In the genomic region with DNA sequence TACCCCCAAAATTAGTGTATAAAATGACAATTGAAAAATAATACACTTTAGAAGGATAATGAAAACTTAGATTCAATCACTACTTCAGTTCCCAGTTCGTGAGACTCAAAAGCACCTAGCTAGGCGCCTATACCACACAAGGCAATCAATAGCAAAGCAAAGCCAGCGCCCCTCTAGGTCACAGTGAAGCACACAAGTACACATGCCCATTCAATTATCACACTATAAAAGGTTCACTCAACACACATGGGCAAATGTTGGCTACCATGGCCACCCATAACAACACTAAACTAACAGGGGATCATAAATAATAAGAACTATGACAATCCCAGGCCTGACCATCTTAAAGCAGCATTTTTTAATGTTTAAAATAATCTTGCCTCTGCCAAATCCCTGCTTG, we compare ENCODE assay signal across 9 mouse cellular contexts. TPM values are rescaled to one million over a fixed set of nuclear protein-coding genes. Genes with fewer than 3 reads are reported as not detected.
DNase-seq lines count a peak whose midpoint lies in the region; ATAC-seq and TF ChIP-seq lines count a peak whose summit lies in the region.
"Had no signal": no experiment of that assay in that cellular context is flagged by ENCODE, and none has a peak within 500 bp of the region (broad histone marks: within the 10 kb centered on the region; RNA-seq: fewer than 3 reads in every experiment).

No protein-coding gene starts in this region.

- H3K27me3 ChIP-seq in embryonic facial prominence, embryonic 12.5 days: no peaks in the 10 kb centered on the region
- H3K27me3 ChIP-seq in intestine, postnatal 0 days (replicated peaks; ENCODE audit: control insufficient read depth, insufficient read depth, low read length): no peaks in the 10 kb centered on the region
- no peaks in the 10 kb centered on the region for H3K27me3 ChIP-seq in neural tube, embryonic 13.5 days

- no peak for ATAC-seq in embryonic facial prominence, embryonic 12.5 days (ENCODE audit: insufficient number of reproducible peaks, insufficient read depth, low FRiP score, low TSS enrichment)
- ATAC-seq in intestine, postnatal 0 days: no peak
- ATAC-seq in neural tube, embryonic 13.5 days (ENCODE audit: low read depth): no peak

- DNase-seq in layer of hippocampus, adult 2 months (ENCODE audit: low spot score in 2 of 2): no peak
- no peak for DNase-seq in layer of hippocampus, postnatal 25 days (ENCODE audit: extremely low spot score in 1 of 2, low spot score in 1 of 2)
- no peak for DNase-seq in urinary bladder, postnatal 25 days (ENCODE audit: low spot score)
- no peak for DNase-seq in layer of hippocampus, postnatal 14 days (ENCODE audit: low spot score in 2 of 2)
- DNase-seq in lung, postnatal 4 days: no peak
- DNase-seq: right cerebral cortex, postnatal 14 days had no signal

- H3K27ac ChIP-seq in layer of hippocampus, adult 2 months: peak overlapping the region; percentile 99; the same call in 1 of the 2 replicates
- no peak overlapping the region for H3K27ac ChIP-seq in embryonic facial prominence, embryonic 12.5 days
- no peak overlapping the region for H3K27ac ChIP-seq in intestine, postnatal 0 days (ENCODE audit: low read depth, low read length)
- no peak overlapping the region for H3K27ac ChIP-seq in neural tube, embryonic 13.5 days (replicated peaks)

- 25% methylated on average over 3 of the region's 3 CpGs for WGBS in embryonic facial prominence, embryonic 12.5 days
- 11% methylated on average over 3 of the region's 3 CpGs for WGBS in intestine, postnatal 0 days
- 22% methylated on average over 3 of the region's 3 CpGs for WGBS in neural tube, embryonic 13.5 days

- peak overlapping the region; percentile 76 for H3K4me2 ChIP-seq in embryonic facial prominence, embryonic 12.5 days (replicated peaks)
- peak overlapping the region; percentile 75 for H3K4me2 ChIP-seq in intestine, postnatal 0 days (replicated peaks; ENCODE audit: low read depth)
- H3K4me2 ChIP-seq in neural tube, embryonic 13.5 days: peak overlapping the region; percentile 71

- no peaks in the 10 kb centered on the region for H3K9me3 ChIP-seq in embryonic facial prominence, embryonic 12.5 days
- H3K9me3 ChIP-seq in intestine, postnatal 0 days (ENCODE audit: control insufficient read depth): no peaks in the 10 kb centered on the region
- H3K9me3 ChIP-seq in neural tube, embryonic 13.5 days: no peaks in the 10 kb centered on the region

- H3K4me1 ChIP-seq in embryonic facial prominence, embryonic 12.5 days: peaks cover 27% of the 10 kb centered on the region
- 0 out of 2 replicates have a peak, but pooled peaks cover 5% of the 10 kb centered on the region for H3K4me1 ChIP-seq in intestine, postnatal 0 days (replicated peaks; ENCODE audit: control insufficient read depth, insufficient read depth, low read length)
- peaks cover 51% of the 10 kb centered on the region for H3K4me1 ChIP-seq in neural tube, embryonic 13.5 days (replicated peaks)

- peak; percentile 41 for TF ChIP-seq CTCF in layer of hippocampus, adult 2 months (conservative IDR thresholded peaks at IDR 0.05)
- TF ChIP-seq CTCF in intestine, postnatal 0 days (IDR thresholded peaks at IDR 0.05; ENCODE audit: low read depth): peak; percentile 50

- H3K9ac ChIP-seq in embryonic facial prominence, embryonic 12.5 days: peak overlapping the region; percentile 97
- no peak overlapping the region for H3K9ac ChIP-seq in intestine, postnatal 0 days (ENCODE audit: low read depth, low read length)
- peak overlapping the region; percentile 98; the same call in 1 of the 2 replicates for H3K9ac ChIP-seq in neural tube, embryonic 13.5 days

- no peaks in the 10 kb centered on the region for H3K36me3 ChIP-seq in embryonic facial prominence, embryonic 12.5 days
- H3K36me3 ChIP-seq in intestine, postnatal 0 days (ENCODE audit: control insufficient read depth, insufficient read depth): no peaks in the 10 kb centered on the region; the same call in 1 of the 2 replicates
- no peaks in the 10 kb centered on the region for H3K36me3 ChIP-seq in neural tube, embryonic 13.5 days

- H3K4me3 ChIP-seq in layer of hippocampus, adult 2 months: peak overlapping the region; percentile 98
- peak overlapping the region; percentile 97 for H3K4me3 ChIP-seq in embryonic facial prominence, embryonic 12.5 days
- peak overlapping the region; percentile 100 for H3K4me3 ChIP-seq in intestine, postnatal 0 days (ENCODE audit: low read depth, low read length)
- H3K4me3 ChIP-seq in neural tube, embryonic 13.5 days: peak overlapping the region; percentile 91

RNA-seq across cellular contexts. Expression of a gene that starts 5.8 kb away (rescaled TPM):
- total RNA-seq in layer of hippocampus, adult 2 months (2021): 10 to 100 TPM; 58.1 to 62.1 TPM
- total RNA-seq in layer of hippocampus, postnatal 25 days (2021): 10 to 100 TPM; 48.4 to 61.9 TPM
- polyA plus RNA-seq in embryonic facial prominence, embryonic 12.5 days (2016; fragmentation: Nextera tagmentation; extraction: Ambion mirVana): 18.5 and 19.9 TPM in 2 replicates
- 10.6 TPM in 2 replicates for polyA plus RNA-seq in intestine, postnatal 0 days (2015; fragmentation: Nextera tagmentation; extraction: Ambion mirVana)
- polyA plus RNA-seq in neural tube, embryonic 13.5 days (2015; fragmentation: Nextera tagmentation; extraction: Ambion mirVana): 11.6 and 14.1 TPM in 2 replicates
- 10 to 100 TPM; 57.2 to 59.7 TPM for total RNA-seq in layer of hippocampus, postnatal 14 days (2021)
